ENCODE assay signal across 8 mouse cellular contexts in the genomic region with DNA sequence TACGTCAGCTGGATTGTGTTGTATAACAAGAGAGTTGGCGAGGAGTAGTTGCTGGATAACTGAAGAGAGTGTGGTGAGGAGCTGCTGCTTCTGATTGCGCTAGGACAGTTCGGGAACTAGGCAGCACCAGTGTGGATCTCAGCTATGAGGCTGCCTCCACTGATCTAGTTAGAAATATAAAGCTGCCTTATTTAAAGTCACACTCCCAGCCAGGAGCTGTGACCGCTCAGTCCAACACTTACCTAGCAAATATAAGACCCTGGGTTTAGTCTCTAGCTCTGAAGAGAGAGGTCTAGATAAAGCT. TPM values are rescaled to one million over a fixed set of nuclear protein-coding genes. Genes with fewer than 3 reads are reported as not detected.
DNase-seq lines count a peak whose midpoint lies in the region; ATAC-seq and TF ChIP-seq lines count a peak whose summit lies in the region.
"Had no signal": no experiment of that assay in that cellular context is flagged by ENCODE, and none has a peak within 500 bp of the region (broad histone marks: within the 10 kb centered on the region; RNA-seq: fewer than 3 reads in every experiment).

No protein-coding gene starts in this region.

- no peaks in the 10 kb centered on the region for H3K27me3 ChIP-seq in heart, embryonic 15.5 days
- no peaks in the 10 kb centered on the region for H3K27me3 ChIP-seq in embryonic facial prominence, embryonic 11.5 days (ENCODE audit: control insufficient read depth, insufficient read depth, low read length)
- H3K27me3 ChIP-seq in forebrain, postnatal 0 days (ENCODE audit: insufficient read depth, low read length) = no peaks in the 10 kb centered on the region
- H3K27me3 ChIP-seq in liver, postnatal 0 days (ENCODE audit: insufficient read depth, low read length) = no peaks in the 10 kb centered on the region

- no peak for DNase-seq in heart, postnatal 4 days
- DNase-seq in embryonic facial prominence, embryonic 11.5 days (ENCODE audit: low spot score) = no peak
- DNase-seq in forebrain, postnatal 0 days = no peak
- no peak for DNase-seq in liver, postnatal 0 days
- DNase-seq in embryo, embryonic 10 days (ENCODE audit: low spot score) = no peak
- DNase-seq in urinary bladder, postnatal 14 days (ENCODE audit: low spot score) = no peak

- no peak for ATAC-seq in heart, embryonic 15.5 days (replicated peaks; ENCODE audit: insufficient number of reproducible peaks, insufficient read depth, low FRiP score, low read depth)
- peak; percentile 6; the same call in 1 of the 2 replicates for ATAC-seq in embryonic facial prominence, embryonic 11.5 days (replicated peaks; ENCODE audit: insufficient number of reproducible peaks, low FRiP score, low TSS enrichment, low read depth)
- peak; percentile 59; the same call in 1 of the 2 replicates for ATAC-seq in forebrain, postnatal 0 days
- ATAC-seq in liver, postnatal 0 days = no peak

- TF ChIP-seq EP300 in liver, postnatal 0 days (IDR thresholded peaks at IDR 0.05; ENCODE audit: low read depth) = no peak

- peaks cover 33% of the 10 kb centered on the region for H3K4me1 ChIP-seq in heart, embryonic 15.5 days (replicated peaks)
- no peaks in the 10 kb centered on the region for H3K4me1 ChIP-seq in embryonic facial prominence, embryonic 11.5 days (ENCODE audit: control insufficient read depth, insufficient read depth, low read length)
- no peaks in the 10 kb centered on the region for H3K4me1 ChIP-seq in forebrain, postnatal 0 days (ENCODE audit: insufficient read depth)
- peaks cover 42% of the 10 kb centered on the region for H3K4me1 ChIP-seq in liver, postnatal 0 days (ENCODE audit: insufficient read depth)

- no peak for TF ChIP-seq CTCF in forebrain, postnatal 0 days (IDR thresholded peaks at IDR 0.05; ENCODE audit: low read depth)
- no peak for TF ChIP-seq CTCF in liver, postnatal 0 days (IDR thresholded peaks at IDR 0.05; ENCODE audit: low read depth)

- H3K27ac ChIP-seq in heart, embryonic 15.5 days = peak overlapping the region; percentile 95
- no peak overlapping the region for H3K27ac ChIP-seq in embryonic facial prominence, embryonic 11.5 days (replicated peaks; ENCODE audit: low read depth, low read length)
- no peak overlapping the region for H3K27ac ChIP-seq in forebrain, postnatal 0 days (ENCODE audit: low read depth, low read length)
- H3K27ac ChIP-seq in liver, postnatal 0 days (ENCODE audit: low read depth) = peak overlapping the region; percentile 92

- no peaks in the 10 kb centered on the region for H3K9me3 ChIP-seq in heart, embryonic 15.5 days (replicated peaks)
- H3K9me3 ChIP-seq in embryonic facial prominence, embryonic 11.5 days (replicated peaks; ENCODE audit: control insufficient read depth, low read length) = no peaks in the 10 kb centered on the region
- no peaks in the 10 kb centered on the region for H3K9me3 ChIP-seq in forebrain, postnatal 0 days (ENCODE audit: low read length)
- no peaks in the 10 kb centered on the region for H3K9me3 ChIP-seq in liver, postnatal 0 days (ENCODE audit: low read length)

- H3K4me3 ChIP-seq in heart, embryonic 15.5 days = no peak overlapping the region
- no peak overlapping the region for H3K4me3 ChIP-seq in embryonic facial prominence, embryonic 11.5 days (ENCODE audit: low read depth, low read length)
- no peak overlapping the region for H3K4me3 ChIP-seq in forebrain, postnatal 0 days (ENCODE audit: low read depth, low read length)
- no peak overlapping the region for H3K4me3 ChIP-seq in liver, postnatal 0 days (ENCODE audit: low read depth, low read length)
- H3K4me3 ChIP-seq: myocyte had no signal

- WGBS in heart, embryonic 15.5 days = 66% methylated on average over 5 of the region's 5 CpGs
- 74% methylated on average over 5 of the region's 5 CpGs for WGBS in embryonic facial prominence, embryonic 11.5 days
- WGBS in forebrain, postnatal 0 days = 71% methylated on average over 5 of the region's 5 CpGs
- whole genome bisulfite sequencing in liver, postnatal 0 days (ENCODE audit: insufficient replicate concordance) = 75% methylated on average over 5 of the region's 5 CpGs

- 0 out of 2 replicates have a peak overlapping the region, but pooled peaks have one; percentile 12 for H3K4me2 ChIP-seq in heart, embryonic 15.5 days
- no peak overlapping the region for H3K4me2 ChIP-seq in embryonic facial prominence, embryonic 11.5 days (ENCODE audit: low read depth, low read length)
- H3K4me2 ChIP-seq in forebrain, postnatal 0 days (ENCODE audit: low read depth) = no peak overlapping the region
- no peak overlapping the region for H3K4me2 ChIP-seq in liver, postnatal 0 days (ENCODE audit: low read depth, low read length)

- no peaks in the 10 kb centered on the region for H3K36me3 ChIP-seq in heart, embryonic 15.5 days
- no peaks in the 10 kb centered on the region for H3K36me3 ChIP-seq in embryonic facial prominence, embryonic 11.5 days (replicated peaks; ENCODE audit: control insufficient read depth, insufficient read depth, low read depth, low read length)
- H3K36me3 ChIP-seq in forebrain, postnatal 0 days (ENCODE audit: insufficient read depth) = no peaks in the 10 kb centered on the region
- peaks cover 4% of the 10 kb centered on the region for H3K36me3 ChIP-seq in liver, postnatal 0 days (replicated peaks; ENCODE audit: insufficient read depth, low read length)

- H3K9ac ChIP-seq in heart, embryonic 15.5 days = no peak overlapping the region
- no peak overlapping the region for H3K9ac ChIP-seq in embryonic facial prominence, embryonic 11.5 days (replicated peaks; ENCODE audit: low read length)
- no peak overlapping the region for H3K9ac ChIP-seq in forebrain, postnatal 0 days
- H3K9ac ChIP-seq in liver, postnatal 0 days (replicated peaks) = no peak overlapping the region

RNA-seq across cellular contexts. Expression of gene Noct, which starts 10.5 kb away (rescaled TPM):
- 9.7 and 10.3 TPM in 2 replicates for polyA plus RNA-seq in heart, embryonic 15.5 days (2015; fragmentation: Nextera tagmentation; extraction: Ambion mirVana)
- total RNA-seq in heart, postnatal 4 days (2021) = 10 to 100 TPM; 27.8 to 31.0 TPM
- 11.0 and 11.5 TPM in 2 replicates for polyA plus RNA-seq in embryonic facial prominence, embryonic 11.5 days (2014; fragmentation: Nextera tagmentation; extraction: Ambion mirVana)
- total RNA-seq in forebrain, postnatal 0 days (2014; rRNA removed) = 31.5 and 33.7 TPM in 2 replicates
- 27.0 and 32.6 TPM in 2 replicates for polyA plus RNA-seq in forebrain, postnatal 0 days (2015; fragmentation: Nextera tagmentation; extraction: Ambion mirVana)
- polyA plus RNA-seq in liver, postnatal 0 days (2015; fragmentation: Nextera tagmentation; extraction: Ambion mirVana) = 8.5 and 11.4 TPM in 2 replicates

Comparison
In these comparisons a context has a peak if more than half of its experiments do, and no peak if none do; other contexts are left out.
1. ATAC-seq: peak in embryonic facial prominence, embryonic 11.5 days (single experiment) and forebrain, postnatal 0 days (single experiment); none in heart, embryonic 15.5 days (single experiment) and liver, postnatal 0 days (single experiment).
2. H3K27ac ChIP-seq: peak in heart, embryonic 15.5 days (single experiment) and liver, postnatal 0 days (single experiment); none in embryonic facial prominence, embryonic 11.5 days (single experiment) and forebrain, postnatal 0 days (single experiment).